Mouse (Mus musculus) MEL (cell line): ENCODE data around the gene Scn4a.

Source experiments
- BHLHE40 ChIP-seq: IDR thresholded peaks from 2 replicates; pipeline ENCODE4 v1.6.1; 2012; ENCODE audit warnings: low read depth, mild to moderate bottlenecking, inconsistent platforms, low read length, improper control_type of control experiment, borderline replicate concordance
- CHD2 ChIP-seq: IDR thresholded peaks from 2 replicates; pipeline ENCODE4 v1.6.1; 2011; ENCODE audit warnings: low read length, improper control_type of control experiment
- CTCF ChIP-seq, 3 experiments: IDR thresholded peaks in 2 of 3; conservative IDR thresholded peaks in 1 of 3; 2 replicates each; pipeline ENCODE4 v1.5.1; 2011 to 2012; ENCODE audit warnings: low read length in 3 of 3, low read depth in 2 of 3, mild to moderate bottlenecking in 2 of 3, improper control_type of control experiment in 1 of 3, inconsistent platforms in 1 of 3, mixed read lengths in 1 of 3, moderate library complexity in 1 of 3; ENCODE audit not compliant: control insufficient read depth in 1 of 3, insufficient read depth in 1 of 3, poor library complexity in 1 of 3, severe bottlenecking in 1 of 3
- EP300 ChIP-seq, 2 experiments: IDR thresholded peaks; 2 replicates each; pipeline ENCODE4 v1.6.1; 2011; ENCODE audit warnings: improper control_type of control experiment in 2 of 2, low read length in 2 of 2, low read depth in 1 of 2, mild to moderate bottlenecking in 1 of 2
- GATA1 ChIP-seq: IDR thresholded peaks from 2 replicates; pipeline ENCODE4 v1.6.1; 2011; ENCODE audit warnings: low read depth, low read length, improper control_type of control experiment
- KAT2A ChIP-seq: conservative IDR thresholded peaks from 2 replicates; pipeline ENCODE4 v1.6.1; 2012; ENCODE audit warnings: low read depth, low read length, improper control_type of control experiment, inconsistent platforms
- MAFK ChIP-seq: IDR thresholded peaks from 2 replicates; pipeline ENCODE4 v1.6.1; 2011; ENCODE audit warnings: low read depth, mild to moderate bottlenecking, low read length, improper control_type of control experiment, borderline replicate concordance
- MEF2A ChIP-seq: IDR thresholded peaks from 2 replicates; pipeline ENCODE4 v1.6.1; 2014; ENCODE audit warnings: low read depth, mild to moderate bottlenecking, inconsistent platforms, low read length, improper control_type of control experiment; ENCODE audit not compliant: poor library complexity, insufficient replicate concordance, severe bottlenecking; ENCODE audit errors: extremely low read depth
- POLR2A ChIP-seq, 2 experiments: IDR thresholded peaks; 2 replicates each; pipeline ENCODE4 v1.6.1; 2011 to 2012; ENCODE audit warnings: low read length in 2 of 2, mild to moderate bottlenecking in 2 of 2, control low read depth in 1 of 2, improper control_type of control experiment in 1 of 2, low read depth in 1 of 2, moderate library complexity in 1 of 2; ENCODE audit not compliant: control insufficient read depth in 1 of 2, insufficient read depth in 1 of 2, poor library complexity in 1 of 2
- POLR2AphosphoS5 ChIP-seq: IDR thresholded peaks from 2 replicates; pipeline ENCODE4 v1.6.1; 2012; ENCODE audit warnings: low read depth, borderline replicate concordance, mild to moderate bottlenecking, inconsistent platforms, low read length, moderate library complexity, mixed read lengths
- RAD21 ChIP-seq: IDR thresholded peaks from 2 replicates; pipeline ENCODE4 v1.6.1; 2011; ENCODE audit warnings: mild to moderate bottlenecking, low read depth, low read length, improper control_type of control experiment
- RCOR1 ChIP-seq: IDR thresholded peaks from 2 replicates; pipeline ENCODE4 v1.6.1; 2012; ENCODE audit warnings: low read depth, mild to moderate bottlenecking, inconsistent platforms, low read length, improper control_type of control experiment
- SIN3A ChIP-seq: IDR thresholded peaks from 2 replicates; pipeline ENCODE4 v1.6.1; 2012; ENCODE audit warnings: low read length, improper control_type of control experiment, inconsistent platforms
- TCF12 ChIP-seq: IDR thresholded peaks from 2 replicates; pipeline ENCODE4 v1.6.1; 2014; ENCODE audit warnings: low read depth, mild to moderate bottlenecking, inconsistent platforms, low read length, improper control_type of control experiment, moderate library complexity

DNA sequence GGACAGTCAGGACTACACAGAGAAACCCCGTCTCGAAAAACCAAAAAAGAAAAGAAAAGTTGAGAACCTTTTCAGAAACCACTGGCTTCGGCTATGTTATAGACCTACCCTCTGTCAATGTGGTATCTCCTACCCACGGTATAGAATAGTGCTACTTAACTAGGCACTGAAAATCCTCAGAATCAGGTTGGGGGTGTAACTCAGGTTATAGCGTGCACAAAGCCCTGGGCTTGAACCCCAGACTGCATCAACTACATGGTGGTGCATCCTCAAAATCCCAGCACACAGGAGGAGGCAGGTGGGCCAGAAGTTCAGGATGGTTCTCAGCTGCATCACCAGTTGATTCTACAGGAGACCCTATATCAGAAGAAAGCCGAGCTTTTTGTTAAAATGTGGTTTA lies 79.3 kb downstream of the Scn4a start:
- no peak for TF ChIP-seq CTCF (IDR thresholded peaks at IDR 0.05 in 2 of 3, conservative IDR thresholded peaks at IDR 0.05 in 1 of 3; ENCODE audit: control insufficient read depth in 1 of 3, insufficient read depth in 1 of 3, low read depth in 2 of 3, low read length in 3 of 3, poor library complexity in 1 of 3, severe bottlenecking in 1 of 3)
- TF ChIP-seq POLR2A (IDR thresholded peaks at IDR 0.05; ENCODE audit: control insufficient read depth in 1 of 2, insufficient read depth in 1 of 2, low read depth in 1 of 2, low read length in 2 of 2, poor library complexity in 1 of 2) = no peak
- TF ChIP-seq RAD21 = no peak
- TF ChIP-seq EP300 (IDR thresholded peaks at IDR 0.05; ENCODE audit: low read depth in 1 of 2, low read length in 2 of 2) = no peak
- no peak for TF ChIP-seq MAFK
- TF ChIP-seq POLR2AphosphoS5 = no peak
- no peak for TF ChIP-seq KAT2A
- TF ChIP-seq MEF2A = no peak
- no peak for TF ChIP-seq GATA1
- TF ChIP-seq RCOR1 = no peak
- TF ChIP-seq BHLHE40 = no peak
- no peak for TF ChIP-seq CHD2
- no peak for TF ChIP-seq TCF12
- TF ChIP-seq SIN3A = no peak
